Mouse (Mus musculus) embryonic fibroblast, embryonic 13.5 days (primary cell): Measurements from ENCODE around the gene Btbd1.

Experiments
- CTCF ChIP-seq: IDR thresholded peaks from 2 replicates; pipeline ENCODE4 v1.5.1; 2011; ENCODE audit warnings: mild to moderate bottlenecking, control low read depth, low read length, moderate library complexity, borderline replicate concordance; ENCODE audit not compliant: insufficient read depth
- POLR2A ChIP-seq: IDR thresholded peaks from 2 replicates; pipeline ENCODE4 v1.6.1; 2011; ENCODE audit warnings: low read depth, mild to moderate bottlenecking, control low read depth, low read length, moderate library complexity

DNA sequence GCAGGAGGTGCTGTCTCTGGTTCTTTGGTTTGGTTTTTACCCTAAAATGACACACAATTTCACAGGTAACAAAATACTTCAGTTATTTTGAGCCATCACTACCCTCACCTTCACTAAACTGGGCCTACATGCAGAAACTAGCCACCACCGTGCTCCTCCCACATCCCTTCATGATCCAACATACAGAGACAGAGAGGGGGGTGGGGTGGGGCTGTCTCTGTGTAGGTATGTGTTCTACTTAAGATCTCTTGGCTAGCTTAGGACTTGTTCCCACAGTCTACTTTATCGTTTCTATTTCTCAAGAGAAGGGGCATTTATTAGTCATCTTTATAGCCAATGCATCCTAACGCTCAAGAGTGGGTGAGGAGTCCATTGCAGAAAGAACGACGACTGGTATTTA is 40.7 kb downstream of the Btbd1 start:
- TF ChIP-seq POLR2A, result no peak; the same call in 1 of the 2 replicates
- TF ChIP-seq CTCF, result no peak
